Mouse (Mus musculus): Measurements from ENCODE around the gene Defb28. TPM values are rescaled to one million over a fixed set of nuclear protein-coding genes. Genes with fewer than 3 reads are reported as not detected.

The Defb28 gene
- polyA plus RNA-seq, 1 experiment from 2014 or later = not detected

DNA sequence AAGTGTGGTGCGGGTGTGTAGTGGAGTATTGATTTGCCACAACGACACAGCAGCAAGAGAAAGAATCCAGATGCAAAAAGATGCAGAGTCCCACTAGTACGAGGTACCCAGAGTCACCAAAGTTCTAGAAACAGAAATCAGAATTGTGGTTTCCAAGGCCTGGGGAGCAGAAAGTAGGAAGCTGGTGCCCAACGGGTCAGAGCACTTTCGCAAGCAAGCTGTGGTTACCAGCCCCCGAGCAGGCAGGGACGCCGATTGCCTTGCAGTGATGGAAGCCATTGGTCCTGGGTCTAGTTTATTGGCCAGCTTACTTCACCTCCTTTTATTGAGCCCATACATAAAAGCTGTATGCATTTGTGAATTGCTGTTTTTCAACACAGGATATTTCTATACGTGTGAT is 23.9 kb downstream of the Defb28 start:
- no peaks in the 10 kb centered on the region for H3K9me3 ChIP-seq (replicated peaks; ENCODE audit: control insufficient read depth, low read length)
- H3K36me3 ChIP-seq (replicated peaks; ENCODE audit: control insufficient read depth, insufficient read depth, low read depth, low read length) = no peaks in the 10 kb centered on the region
- DNase-seq (ENCODE audit: low spot score) (no peak), ATAC-seq (replicated peaks; ENCODE audit: insufficient number of reproducible peaks, low FRiP score, low TSS enrichment, low read depth) (no peak)
- H3K4me2 ChIP-seq (ENCODE audit: low read depth, low read length) = no peak overlapping the region
- H3K27me3 ChIP-seq (ENCODE audit: control insufficient read depth, insufficient read depth, low read length) = no peaks in the 10 kb centered on the region
- no peak overlapping the region for H3K9ac ChIP-seq (replicated peaks; ENCODE audit: low read length)
- no peaks in the 10 kb centered on the region for H3K4me1 ChIP-seq (ENCODE audit: control insufficient read depth, insufficient read depth, low read length)
- H3K27ac ChIP-seq (replicated peaks; ENCODE audit: low read depth, low read length) = no peak overlapping the region
- H3K4me3 ChIP-seq (ENCODE audit: low read depth, low read length) = no peak overlapping the region
- 86% methylated on average over 9 of the region's 9 CpGs for WGBS

DNA sequence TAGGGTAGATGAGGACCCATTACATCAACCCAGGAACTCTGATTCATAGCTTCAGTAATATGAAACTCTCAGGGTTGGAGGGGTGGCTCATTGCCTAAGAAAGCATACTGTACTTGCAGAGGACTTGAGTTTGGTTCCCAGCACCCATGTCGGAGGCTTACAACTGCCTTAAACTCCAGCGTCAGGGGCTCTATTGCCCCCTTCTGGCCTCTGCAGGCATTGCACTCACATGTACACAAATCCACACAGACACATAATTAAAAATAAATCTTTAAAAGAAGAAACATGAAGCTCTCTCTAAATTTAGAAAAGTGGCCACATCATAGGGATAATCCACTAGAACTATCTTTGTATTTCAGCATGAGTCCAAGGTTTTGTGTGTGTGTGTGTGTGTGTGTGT is 24.8 kb downstream of the Defb28 start:
- H3K4me3 ChIP-seq (ENCODE audit: low read depth, low read length) = no peak overlapping the region
- H3K4me1 ChIP-seq (ENCODE audit: control insufficient read depth, insufficient read depth, low read length) = no peaks in the 10 kb centered on the region
- no peak for ATAC-seq (replicated peaks; ENCODE audit: insufficient number of reproducible peaks, low FRiP score, low TSS enrichment, low read depth)
- no peak overlapping the region for H3K9ac ChIP-seq (replicated peaks; ENCODE audit: low read length)
- WGBS = 73% methylated on average over 2 of the region's 2 CpGs
- no peaks in the 10 kb centered on the region for H3K27me3 ChIP-seq (ENCODE audit: control insufficient read depth, insufficient read depth, low read length)
- H3K9me3 ChIP-seq (replicated peaks; ENCODE audit: control insufficient read depth, low read length) = no peaks in the 10 kb centered on the region
- no peak for DNase-seq (ENCODE audit: low spot score)
- H3K36me3 ChIP-seq (replicated peaks; ENCODE audit: control insufficient read depth, insufficient read depth, low read depth, low read length) = no peaks in the 10 kb centered on the region
- H3K4me2 ChIP-seq (ENCODE audit: low read depth, low read length) = no peak overlapping the region
- H3K27ac ChIP-seq (replicated peaks; ENCODE audit: low read depth, low read length) = no peak overlapping the region

DNA sequence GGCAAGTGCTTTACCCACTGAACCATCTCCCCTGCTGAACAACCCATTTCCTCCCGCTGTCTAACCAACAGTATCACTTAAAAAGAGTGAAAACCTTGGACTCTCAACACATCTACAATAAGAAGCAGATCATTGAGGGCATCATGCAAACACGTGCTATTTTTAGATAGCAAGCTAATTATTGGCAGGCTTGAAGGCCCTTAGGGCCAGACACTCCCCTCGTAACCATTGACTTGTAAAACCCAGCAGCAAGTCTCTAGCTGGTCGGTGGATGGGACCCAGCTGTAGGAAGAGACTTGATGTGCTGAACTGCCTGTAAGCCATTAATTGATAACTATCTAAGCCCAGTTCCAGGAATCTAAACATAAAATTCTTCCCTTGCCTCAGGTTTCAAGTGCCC is 25.4 kb downstream of the Defb28 start:
- no peak overlapping the region for H3K4me2 ChIP-seq (ENCODE audit: low read depth, low read length)
- H3K9me3 ChIP-seq (replicated peaks; ENCODE audit: control insufficient read depth, low read length) = no peaks in the 10 kb centered on the region
- no peaks in the 10 kb centered on the region for H3K36me3 ChIP-seq (replicated peaks; ENCODE audit: control insufficient read depth, insufficient read depth, low read depth, low read length)
- no peak overlapping the region for H3K27ac ChIP-seq (replicated peaks; ENCODE audit: low read depth, low read length)
- DNase-seq (ENCODE audit: low spot score) (no peak), ATAC-seq (replicated peaks; ENCODE audit: insufficient number of reproducible peaks, low FRiP score, low TSS enrichment, low read depth) (no peak)
- H3K4me1 ChIP-seq (ENCODE audit: control insufficient read depth, insufficient read depth, low read length) = no peaks in the 10 kb centered on the region
- no peak overlapping the region for H3K4me3 ChIP-seq (ENCODE audit: low read depth, low read length)
- no peaks in the 10 kb centered on the region for H3K27me3 ChIP-seq (ENCODE audit: control insufficient read depth, insufficient read depth, low read length)
- no peak overlapping the region for H3K9ac ChIP-seq (replicated peaks; ENCODE audit: low read length)
- WGBS = 76% methylated on average over 4 of the region's 4 CpGs

DNA sequence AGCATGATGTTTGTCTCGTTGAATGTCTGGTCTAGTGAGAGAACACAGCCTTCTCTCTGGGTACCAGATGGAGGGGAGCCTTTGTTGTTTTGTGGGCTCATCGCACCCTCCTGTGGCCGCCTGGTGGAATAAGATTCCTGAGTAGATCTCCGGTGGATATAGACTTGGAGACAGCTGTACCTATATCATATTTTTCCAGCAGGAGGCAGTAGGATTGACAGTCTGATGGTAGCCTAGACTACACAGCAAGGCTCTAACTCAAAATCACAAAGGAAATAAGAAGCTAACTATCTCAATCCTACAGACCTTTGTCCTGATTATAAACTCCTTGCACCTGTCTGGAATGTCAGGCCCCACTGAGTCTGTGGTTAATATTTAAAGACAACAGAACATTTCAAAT is 26.6 kb downstream of the Defb28 start:
- ATAC-seq (replicated peaks; ENCODE audit: insufficient number of reproducible peaks, low FRiP score, low TSS enrichment, low read depth) (0 out of 2 replicates have a peak, but pooled peaks have one; percentile 52), DNase-seq (ENCODE audit: low spot score) (peak; percentile 68)
- no peak overlapping the region for H3K9ac ChIP-seq (replicated peaks; ENCODE audit: low read length)
- no peaks in the 10 kb centered on the region for H3K36me3 ChIP-seq (replicated peaks; ENCODE audit: control insufficient read depth, insufficient read depth, low read depth, low read length)
- H3K27me3 ChIP-seq (ENCODE audit: control insufficient read depth, insufficient read depth, low read length) = no peaks in the 10 kb centered on the region
- H3K4me3 ChIP-seq (ENCODE audit: low read depth, low read length) = no peak overlapping the region
- no peak overlapping the region for H3K27ac ChIP-seq (replicated peaks; ENCODE audit: low read depth, low read length)
- H3K9me3 ChIP-seq (replicated peaks; ENCODE audit: control insufficient read depth, low read length) = no peaks in the 10 kb centered on the region
- WGBS = 31% methylated on average over 4 of the region's 4 CpGs
- no peaks in the 10 kb centered on the region for H3K4me1 ChIP-seq (ENCODE audit: control insufficient read depth, insufficient read depth, low read length)
- H3K4me2 ChIP-seq (ENCODE audit: low read depth, low read length) = no peak overlapping the region

DNA sequence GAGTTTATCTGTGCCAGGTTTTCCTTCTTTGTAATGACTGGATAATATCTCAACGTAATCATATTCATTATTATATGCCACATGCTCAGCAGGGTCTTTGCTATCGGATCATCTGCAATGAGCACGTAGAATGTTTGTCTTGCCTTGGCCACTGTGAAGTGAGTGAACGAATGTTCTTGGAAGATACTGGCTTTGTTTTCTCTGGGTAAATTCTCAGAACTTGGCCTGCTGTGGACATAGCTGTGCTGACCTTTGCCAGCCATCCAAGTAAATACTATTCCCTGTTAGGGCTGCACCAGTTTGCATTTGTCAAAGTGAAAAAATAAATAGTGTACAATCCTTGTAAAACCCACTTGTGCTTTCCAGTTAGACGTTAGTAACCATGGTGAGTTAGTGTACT is 30.1 kb downstream of the Defb28 start:
- Histone ChIP-seq H3K27ac (replicated peaks; ENCODE audit: low read depth, low read length) (no peak overlapping the region), H3K9me3 (replicated peaks; ENCODE audit: control insufficient read depth, low read length) (no peaks in the 10 kb centered on the region), H3K36me3 (replicated peaks; ENCODE audit: control insufficient read depth, insufficient read depth, low read depth, low read length) (no peaks in the 10 kb centered on the region), H3K4me2 (ENCODE audit: low read depth, low read length) (no peak overlapping the region), H3K4me3 (ENCODE audit: low read depth, low read length) (no peak overlapping the region), H3K9ac (replicated peaks; ENCODE audit: low read length) (no peak overlapping the region), H3K27me3 (ENCODE audit: control insufficient read depth, insufficient read depth, low read length) (no peaks in the 10 kb centered on the region), H3K4me1 (ENCODE audit: control insufficient read depth, insufficient read depth, low read length) (no peaks in the 10 kb centered on the region)
- ATAC-seq (replicated peaks; ENCODE audit: insufficient number of reproducible peaks, low FRiP score, low TSS enrichment, low read depth) (no peak), DNase-seq (ENCODE audit: low spot score) (no peak)
- WGBS = 83% methylated on average over 5 of the region's 5 CpGs

DNA sequence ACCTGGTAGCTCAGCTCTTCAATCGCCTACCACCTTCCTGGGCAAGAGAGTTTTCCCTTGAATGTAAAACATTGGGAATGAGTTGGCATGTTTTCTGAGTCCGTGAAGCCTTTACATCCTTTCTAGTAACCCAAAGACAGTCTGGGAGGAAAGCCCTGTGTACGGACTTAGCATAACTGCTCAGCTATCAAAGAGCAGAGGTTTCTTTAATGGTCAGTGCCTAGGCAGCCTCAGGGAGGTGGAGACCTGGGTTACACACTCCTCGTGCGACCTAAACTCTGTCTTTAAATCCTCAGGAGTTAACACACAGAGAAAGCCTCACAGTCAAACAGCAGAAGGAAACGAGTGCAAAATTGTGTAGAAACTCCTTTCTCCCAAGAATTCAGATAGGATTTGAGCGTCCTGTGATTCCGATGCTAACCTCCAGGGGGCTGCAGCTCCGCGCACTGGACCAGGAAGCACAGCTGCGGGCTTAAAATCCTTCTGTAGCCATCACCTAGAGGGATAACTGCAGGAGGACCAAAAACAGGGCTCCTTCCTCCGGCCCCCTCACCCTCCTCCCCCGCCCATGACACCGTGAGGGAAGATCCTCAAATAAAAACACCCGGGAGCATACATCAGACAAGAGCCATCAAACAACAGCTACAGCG is 35.8 kb downstream of the Defb28 start:
- ATAC-seq (replicated peaks; ENCODE audit: insufficient number of reproducible peaks, low FRiP score, low TSS enrichment, low read depth) = no peak
- H3K9ac ChIP-seq (replicated peaks; ENCODE audit: low read length) = no peak overlapping the region
- H3K9me3 ChIP-seq (replicated peaks; ENCODE audit: control insufficient read depth, low read length) = no peaks in the 10 kb centered on the region
- no peak overlapping the region for H3K4me3 ChIP-seq (ENCODE audit: low read depth, low read length)
- 11% methylated on average over 16 of the region's 16 CpGs for WGBS
- H3K4me2 ChIP-seq (ENCODE audit: low read depth, low read length) = peak overlapping the region; percentile 21; the same call in 1 of the 2 replicates
- H3K36me3 ChIP-seq (replicated peaks; ENCODE audit: control insufficient read depth, insufficient read depth, low read depth, low read length) = no peaks in the 10 kb centered on the region
- H3K27me3 ChIP-seq (ENCODE audit: control insufficient read depth, insufficient read depth, low read length) = no peaks in the 10 kb centered on the region
- no peak overlapping the region for H3K27ac ChIP-seq (replicated peaks; ENCODE audit: low read depth, low read length)
- peak; percentile 88 for DNase-seq (ENCODE audit: low spot score)
- no peaks in the 10 kb centered on the region for H3K4me1 ChIP-seq (ENCODE audit: control insufficient read depth, insufficient read depth, low read length)

DNA sequence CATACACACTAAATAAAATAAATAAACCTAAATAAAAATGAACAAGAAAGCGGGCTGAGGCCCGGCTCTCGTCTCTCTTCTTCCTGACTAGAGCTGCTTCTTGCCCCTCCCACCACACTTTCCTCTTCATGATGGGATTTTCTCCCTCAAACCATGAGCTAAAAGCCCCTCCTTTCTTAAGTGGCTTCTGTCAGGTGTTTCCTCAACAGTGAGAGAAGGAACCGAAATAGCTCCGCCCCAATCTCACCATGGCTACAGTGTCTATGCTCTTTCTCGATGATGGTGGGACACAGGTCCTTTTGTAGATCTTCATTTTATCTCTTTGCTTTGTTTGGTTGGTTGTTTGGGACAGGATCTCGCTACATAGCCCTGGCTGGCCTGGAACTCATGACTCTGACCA is 38.6 kb downstream of the Defb28 start:
- H3K27me3 ChIP-seq (ENCODE audit: control insufficient read depth, insufficient read depth, low read length) = no peaks in the 10 kb centered on the region
- no peak for ATAC-seq (replicated peaks; ENCODE audit: insufficient number of reproducible peaks, low FRiP score, low TSS enrichment, low read depth)
- H3K9ac ChIP-seq (replicated peaks; ENCODE audit: low read length) = no peak overlapping the region
- H3K4me1 ChIP-seq (ENCODE audit: control insufficient read depth, insufficient read depth, low read length) = no peaks in the 10 kb centered on the region
- no peaks in the 10 kb centered on the region for H3K9me3 ChIP-seq (replicated peaks; ENCODE audit: control insufficient read depth, low read length)
- no peak for DNase-seq (ENCODE audit: low spot score)
- no peak overlapping the region for H3K4me2 ChIP-seq (ENCODE audit: low read depth, low read length)
- no peak overlapping the region for H3K27ac ChIP-seq (replicated peaks; ENCODE audit: low read depth, low read length)
- H3K36me3 ChIP-seq (replicated peaks; ENCODE audit: control insufficient read depth, insufficient read depth, low read depth, low read length) = no peaks in the 10 kb centered on the region
- no peak overlapping the region for H3K4me3 ChIP-seq (ENCODE audit: low read depth, low read length)
- 86% methylated on average over 7 of the region's 7 CpGs for WGBS

DNA sequence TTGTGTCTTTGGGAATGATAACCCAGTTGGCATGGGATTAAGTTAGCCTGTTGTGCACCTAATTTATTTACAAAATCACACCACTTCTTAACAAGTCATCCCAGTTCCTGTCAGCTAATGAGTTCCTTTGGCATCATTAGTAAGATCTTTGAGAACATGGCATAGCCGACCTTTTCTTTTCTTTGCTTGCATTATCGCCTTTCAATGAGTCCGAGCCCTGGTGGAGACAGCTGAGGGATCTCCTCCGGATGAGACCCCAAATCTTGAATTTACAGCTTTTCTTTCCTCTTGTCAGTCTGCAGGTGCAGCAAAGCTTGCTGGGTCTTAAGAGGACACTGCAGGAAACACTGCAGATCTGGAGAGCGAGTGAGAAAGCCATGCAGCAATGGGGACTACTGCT is 51.0 kb downstream of the Defb28 start, which contains the start of gene Gm17416:
Gm17416 (plus strand) TSS at position 301 of the 400 bp plus-strand sequence.
- Histone ChIP-seq H3K36me3 (replicated peaks; ENCODE audit: control insufficient read depth, insufficient read depth, low read depth, low read length) (no peaks in the 10 kb centered on the region), H3K4me3 (ENCODE audit: low read depth, low read length) (no peak within 1 kb of the TSS), H3K27ac (replicated peaks; ENCODE audit: low read depth, low read length) (no peak within 1 kb of the TSS), H3K9ac (replicated peaks; ENCODE audit: low read length) (no peak within 1 kb of the TSS), H3K4me1 (ENCODE audit: control insufficient read depth, insufficient read depth, low read length) (no peaks in the 10 kb centered on the region), H3K27me3 (ENCODE audit: control insufficient read depth, insufficient read depth, low read length) (no peaks in the 10 kb centered on the region), H3K9me3 (replicated peaks; ENCODE audit: control insufficient read depth, low read length) (no peaks in the 10 kb centered on the region), H3K4me2 (ENCODE audit: low read depth, low read length) (no peak within 1 kb of the TSS)
- DNase-seq (ENCODE audit: low spot score) (no peak), ATAC-seq (replicated peaks; ENCODE audit: insufficient number of reproducible peaks, low FRiP score, low TSS enrichment, low read depth) (no peak)
- 89% methylated on average over 5 of the region's 5 CpGs for WGBS

Measured in embryonic facial prominence, embryonic 11.5 days (tissue).